Mouse (Mus musculus): ENCODE data around the gene Acsl1. TPM values are rescaled to one million over a fixed set of nuclear protein-coding genes. Genes with fewer than 3 reads are reported as not detected.

Gene Acsl1
- polyA plus RNA-seq, 1 experiment from 2014 or later: 18.8 TPM

DNA sequence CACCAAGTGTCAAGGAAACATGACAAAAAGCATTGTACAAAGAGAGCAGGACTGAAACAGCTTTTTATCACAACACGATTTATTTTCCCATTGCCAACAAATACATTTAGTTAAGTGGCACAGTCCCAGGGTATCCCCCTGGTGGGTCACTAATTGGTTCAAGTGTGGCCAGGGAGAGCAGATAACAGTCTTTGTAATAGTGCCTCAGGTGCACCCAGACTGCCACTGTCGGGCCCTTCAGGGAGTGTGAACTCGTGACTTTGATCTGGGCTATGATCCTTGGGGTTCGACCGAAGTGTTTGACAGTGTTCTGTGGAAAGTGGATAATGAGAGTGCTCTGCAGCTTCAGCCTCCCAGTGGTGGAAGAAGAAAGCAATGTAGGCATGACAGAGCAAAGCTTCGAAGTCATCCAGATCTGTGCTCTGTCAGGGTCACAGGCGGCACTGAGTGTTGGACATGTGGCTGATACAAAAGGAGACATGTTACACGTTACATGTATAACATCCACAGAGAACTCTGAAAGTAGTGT, 21.1 kb upstream of the Acsl1 start:
- WGBS: 62% methylated on average over 8 of the region's 8 CpGs
- no peak overlapping the region for H3K4me3 ChIP-seq
- peak; percentile 66 for ATAC-seq (replicated peaks)
- H3K9ac ChIP-seq: no peak overlapping the region
- H3K27ac ChIP-seq: no peak overlapping the region
- H3K36me3 ChIP-seq (replicated peaks): no peaks in the 10 kb centered on the region
- H3K27me3 ChIP-seq (replicated peaks): no peaks in the 10 kb centered on the region
- H3K9me3 ChIP-seq: peaks cover 4% of the 10 kb centered on the region; the same call in 1 of the 2 replicates
- no peak overlapping the region for H3K4me2 ChIP-seq
- peaks cover 4% of the 10 kb centered on the region; the same call in 1 of the 2 replicates for H3K4me1 ChIP-seq

DNA sequence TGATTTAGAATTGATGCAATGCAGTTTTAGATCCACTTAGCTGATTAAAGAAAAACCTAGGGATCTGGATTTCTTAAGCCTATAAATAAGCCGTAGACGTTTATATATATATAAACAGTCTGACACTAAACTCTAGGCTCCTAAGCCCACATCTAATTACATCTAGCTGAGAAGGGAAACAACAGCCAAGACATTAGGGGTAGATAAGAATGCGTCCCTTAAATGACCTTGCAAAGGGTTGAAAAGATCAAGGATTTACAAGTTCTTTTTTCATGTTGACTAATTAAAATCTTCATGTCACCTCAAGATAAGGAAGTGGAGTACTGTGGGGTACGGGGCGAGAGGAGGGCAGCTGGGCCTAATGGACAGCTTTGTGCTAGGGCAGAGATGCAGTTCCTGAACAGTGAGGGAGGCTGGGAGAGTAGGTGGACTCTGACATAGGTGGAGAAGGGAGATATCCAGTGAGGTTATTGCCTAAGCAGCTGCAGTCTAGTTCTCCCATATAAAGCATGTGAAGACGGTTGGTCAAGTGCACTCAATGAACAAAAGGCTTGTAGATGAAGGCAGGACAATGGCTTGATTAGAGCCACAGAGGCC, 12.5 kb upstream of the Acsl1 start:
- Histone ChIP-seq H3K9ac (no peak overlapping the region), H3K4me1 (no peaks in the 10 kb centered on the region), H3K4me3 (no peak overlapping the region), H3K27me3 (replicated peaks) (no peaks in the 10 kb centered on the region), H3K4me2 (no peak overlapping the region), H3K27ac (no peak overlapping the region), H3K36me3 (replicated peaks) (no peaks in the 10 kb centered on the region), H3K9me3 (peaks cover 4% of the 10 kb centered on the region; the same call in 1 of the 2 replicates)
- ATAC-seq (replicated peaks): no peak
- 70% methylated on average over 6 of the region's 6 CpGs for WGBS

- ATAC-seq (replicated peaks): no peak
- H3K27me3 ChIP-seq (replicated peaks): no peaks in the 10 kb centered on the region
These were observed 2.4 kb upstream of the Acsl1 start for GRCm38 (mm10) chr8:46468400-46468799.

DNA sequence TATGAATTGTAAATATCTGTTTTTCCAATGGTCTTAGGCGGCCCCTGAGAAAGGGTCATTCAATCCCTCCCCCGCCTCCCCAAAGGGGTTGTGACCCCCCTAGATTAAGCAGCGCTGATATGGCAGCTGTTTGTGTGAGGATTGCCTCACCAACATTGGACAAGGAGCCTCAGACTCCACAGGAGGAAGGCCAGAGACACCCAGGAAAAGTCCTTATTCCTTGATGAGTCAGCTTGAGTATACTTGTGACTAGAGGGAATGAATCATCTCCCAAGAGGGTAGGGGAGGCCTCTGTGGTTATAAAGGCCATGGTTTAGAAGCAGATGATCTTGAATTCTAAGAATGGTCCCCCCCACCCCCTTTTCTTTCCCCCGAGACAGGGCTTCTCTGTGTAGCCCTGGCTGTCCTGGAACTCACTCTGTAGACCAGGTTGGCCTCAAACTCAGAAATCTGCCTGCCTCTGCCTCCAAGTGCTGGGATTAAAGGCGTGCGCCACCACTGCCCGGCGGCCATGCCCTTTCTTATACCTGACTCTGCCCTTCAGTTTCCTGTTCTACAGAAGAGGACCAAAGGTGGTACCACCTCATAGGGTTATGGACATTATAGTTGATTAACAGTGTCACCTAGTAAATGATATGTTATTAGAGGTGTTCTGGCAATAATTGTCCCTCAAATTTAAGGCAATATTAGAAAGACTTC, 1.6 kb upstream of the Acsl1 start:
- no peak for ATAC-seq (replicated peaks)
- Histone ChIP-seq H3K4me1 (peaks cover 10% of the 10 kb centered on the region), H3K36me3 (replicated peaks) (no peaks in the 10 kb centered on the region), H3K4me3 (no peak overlapping the region), H3K9me3 (no peaks in the 10 kb centered on the region), H3K27ac (no peak overlapping the region), H3K4me2 (no peak overlapping the region), H3K9ac (no peak overlapping the region), H3K27me3 (replicated peaks) (no peaks in the 10 kb centered on the region)
- 93% methylated on average over 8 of the region's 8 CpGs for WGBS

More at GRCm38 (mm10) chr8:46468400-46468799, 2.4 kb upstream of the Acsl1 start:
- Histone ChIP-seq H3K36me3 (replicated peaks) (no peaks in the 10 kb centered on the region), H3K27ac (no peak overlapping the region), H3K9me3 (no peaks in the 10 kb centered on the region), H3K4me2 (no peak overlapping the region), H3K9ac (no peak overlapping the region), H3K4me3 (no peak overlapping the region), H3K4me1 (peaks cover 10% of the 10 kb centered on the region)
- whole genome bisulfite sequencing: 88% methylated on average over 2 of the region's 2 CpGs

DNA sequence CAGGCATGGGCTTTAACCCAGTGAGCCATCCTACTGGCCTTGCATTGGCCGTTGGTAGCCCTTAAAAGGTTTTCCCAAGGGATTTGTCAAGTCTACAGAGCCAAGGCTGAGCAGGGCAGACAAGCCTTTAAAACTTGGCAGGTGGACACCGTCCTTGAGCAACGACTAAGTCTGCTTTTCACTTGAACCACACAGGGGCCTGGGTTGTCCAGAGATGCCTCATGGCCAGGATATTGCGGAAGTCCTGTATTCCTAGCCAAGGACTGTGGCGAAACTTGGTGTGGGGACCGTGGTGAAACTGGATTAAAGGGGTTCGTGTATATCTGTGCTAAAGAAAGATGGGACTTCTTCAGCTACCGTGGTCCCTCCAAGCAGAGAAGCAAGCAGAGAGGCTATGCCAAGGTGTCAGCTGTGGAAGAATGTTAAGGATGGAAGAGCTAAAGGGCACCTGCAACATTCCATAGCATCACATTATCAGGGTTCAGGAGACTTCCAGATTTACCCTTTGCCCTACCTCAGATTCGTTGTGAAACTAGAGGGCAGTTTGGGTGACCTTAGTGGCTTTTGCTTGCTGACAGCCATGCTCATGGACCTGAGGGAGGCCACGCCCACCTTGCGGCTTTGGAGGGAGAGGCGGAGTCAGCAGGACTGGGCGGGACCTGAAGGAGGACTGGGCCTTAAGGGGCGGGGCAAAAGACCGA, 596 bp upstream of the Acsl1 start:
- Histone ChIP-seq H3K9me3 (no peaks in the 10 kb centered on the region), H3K4me3 (peak overlapping the region; percentile 88), H3K9ac (no peak overlapping the region), H3K4me2 (peak overlapping the region; percentile 73), H3K4me1 (peaks cover 10% of the 10 kb centered on the region), H3K36me3 (replicated peaks) (no peaks in the 10 kb centered on the region), H3K27ac (peak overlapping the region; percentile 85), H3K27me3 (replicated peaks) (no peaks in the 10 kb centered on the region)
- 39% methylated on average over 15 of the region's 15 CpGs for WGBS
- no peak; the same call in 1 of the 2 replicates for ATAC-seq (replicated peaks)

GRCm38 (mm10) chr8:46471926-46472485, 1.2 kb downstream of the Acsl1 start:
- H3K27me3 ChIP-seq (replicated peaks): no peaks in the 10 kb centered on the region
- peak overlapping the region; percentile 85; the same call in 1 of the 2 replicates for H3K27ac ChIP-seq
- peaks cover 10% of the 10 kb centered on the region for H3K4me1 ChIP-seq
- no peaks in the 10 kb centered on the region for H3K36me3 ChIP-seq (replicated peaks)
- H3K9ac ChIP-seq: peak overlapping the region; percentile 73
- WGBS: 34% methylated on average over 9 of the region's 9 CpGs
- peak overlapping the region; percentile 88 for H3K4me3 ChIP-seq
- peak overlapping the region; percentile 73 for H3K4me2 ChIP-seq
- ATAC-seq (replicated peaks): peak; percentile 16
- H3K9me3 ChIP-seq: no peaks in the 10 kb centered on the region

GRCm38 (mm10) chr8:46474120-46474519, 3.3 kb downstream of the Acsl1 start:
- H3K4me1 ChIP-seq: peaks cover 10% of the 10 kb centered on the region
- H3K9me3 ChIP-seq: no peaks in the 10 kb centered on the region
- H3K4me3 ChIP-seq: no peak overlapping the region
- H3K4me2 ChIP-seq: no peak overlapping the region
- H3K36me3 ChIP-seq (replicated peaks): no peaks in the 10 kb centered on the region
- H3K27me3 ChIP-seq (replicated peaks): no peaks in the 10 kb centered on the region
- WGBS: 92% methylated on average over 3 of the region's 3 CpGs
- no peak for ATAC-seq (replicated peaks)
- H3K9ac ChIP-seq: no peak overlapping the region
- H3K27ac ChIP-seq: no peak overlapping the region

GRCm38 (mm10) chr8:46474634-46475033, 3.8 kb downstream of the Acsl1 start:
- H3K27me3 ChIP-seq (replicated peaks): no peaks in the 10 kb centered on the region
- no peak overlapping the region for H3K4me3 ChIP-seq
- 86% methylated on average over 6 of the region's 6 CpGs for WGBS
- H3K27ac ChIP-seq: no peak overlapping the region
- H3K4me1 ChIP-seq: peaks cover 10% of the 10 kb centered on the region
- no peak overlapping the region for H3K4me2 ChIP-seq
- ATAC-seq (replicated peaks): no peak
- no peaks in the 10 kb centered on the region for H3K9me3 ChIP-seq
- H3K9ac ChIP-seq: no peak overlapping the region
- H3K36me3 ChIP-seq (replicated peaks): no peaks in the 10 kb centered on the region

DNA sequence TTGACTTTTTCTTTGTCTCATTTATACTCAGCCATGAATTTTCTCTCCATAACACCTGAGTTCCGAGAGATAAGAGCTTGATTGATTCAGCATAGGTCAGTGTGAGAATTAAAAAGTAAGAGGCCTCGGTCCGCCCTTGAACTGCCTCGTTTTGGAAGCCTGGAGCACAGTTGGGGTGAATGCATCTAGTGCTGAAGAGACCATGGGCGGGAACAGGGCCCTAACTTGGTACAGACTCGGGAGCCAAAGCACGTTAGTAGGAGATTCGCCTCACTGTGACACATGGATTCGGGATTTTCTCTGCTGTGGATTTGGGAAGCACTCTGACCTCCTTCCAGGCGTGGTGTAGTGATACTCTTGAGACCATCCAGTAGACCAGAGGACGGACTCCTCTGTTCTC, 4.6 kb downstream of the Acsl1 start:
- Histone ChIP-seq H3K4me2 (no peak overlapping the region), H3K27ac (no peak overlapping the region), H3K9ac (no peak overlapping the region), H3K4me3 (no peak overlapping the region), H3K36me3 (replicated peaks) (no peaks in the 10 kb centered on the region), H3K27me3 (replicated peaks) (no peaks in the 10 kb centered on the region), H3K9me3 (no peaks in the 10 kb centered on the region), H3K4me1 (peaks cover 15% of the 10 kb centered on the region)
- ATAC-seq (replicated peaks): no peak
- WGBS: 86% methylated on average over 11 of the region's 11 CpGs

DNA sequence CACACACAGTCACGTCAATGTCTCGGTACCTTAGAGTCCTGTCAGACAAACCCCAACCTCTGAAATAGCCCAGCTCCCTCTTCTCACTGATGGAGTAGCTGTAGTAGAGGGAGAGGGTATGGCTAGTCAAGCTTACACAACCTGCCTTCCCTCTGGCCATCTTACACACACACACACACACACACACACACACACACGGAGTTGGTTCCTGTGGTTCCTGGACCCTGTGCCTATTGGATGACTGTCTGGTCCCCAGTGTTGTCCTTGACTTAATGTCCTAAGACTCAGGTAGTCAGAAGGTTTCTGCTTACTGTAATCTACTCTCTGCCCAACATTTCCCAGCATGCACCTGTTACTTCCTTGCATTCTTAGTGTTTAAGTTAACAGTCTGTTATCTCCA, 5.1 kb downstream of the Acsl1 start:
- WGBS: 94% methylated on average over 3 of the region's 3 CpGs
- ATAC-seq (replicated peaks): no peak
- Histone ChIP-seq H3K27me3 (replicated peaks) (no peaks in the 10 kb centered on the region), H3K4me2 (no peak overlapping the region), H3K4me3 (no peak overlapping the region), H3K9me3 (no peaks in the 10 kb centered on the region), H3K27ac (no peak overlapping the region), H3K9ac (no peak overlapping the region), H3K4me1 (peaks cover 15% of the 10 kb centered on the region), H3K36me3 (replicated peaks) (no peaks in the 10 kb centered on the region)

GRCm38 (mm10) chr8:46477747-46478458, 7.1 kb downstream of the Acsl1 start:
- Histone ChIP-seq H3K27ac (no peak overlapping the region), H3K9ac (no peak overlapping the region), H3K36me3 (replicated peaks) (no peaks in the 10 kb centered on the region), H3K27me3 (replicated peaks) (no peaks in the 10 kb centered on the region), H3K4me1 (peaks cover 5% of the 10 kb centered on the region; the same call in 1 of the 2 replicates), H3K9me3 (no peaks in the 10 kb centered on the region), H3K4me3 (no peak overlapping the region), H3K4me2 (no peak overlapping the region)
- 93% methylated on average over 9 of the region's 9 CpGs for WGBS
- ATAC-seq (replicated peaks): no peak
